Comparison of ENCODE assay signal across 8 mouse cellular contexts in the genomic region with DNA sequence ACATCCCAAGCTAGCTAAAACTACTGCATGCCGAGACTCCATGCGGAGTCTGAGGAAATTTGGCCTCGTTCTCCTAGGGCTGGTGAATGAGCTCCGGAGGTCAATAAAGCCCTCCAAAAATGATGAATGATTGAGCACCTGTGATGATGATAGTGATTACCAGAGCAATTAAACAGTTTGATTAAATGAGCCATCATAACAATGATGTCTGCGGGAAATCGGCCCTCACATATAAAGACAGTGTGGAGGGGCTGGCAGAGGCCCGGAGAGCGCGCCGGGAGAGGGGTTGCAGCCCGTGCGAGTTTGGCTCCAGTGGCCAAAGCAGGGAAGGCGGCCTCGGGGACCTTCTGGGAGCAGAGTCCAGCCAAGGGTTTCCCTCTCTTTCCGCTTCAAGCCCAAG. TPM values are rescaled to one million over a fixed set of nuclear protein-coding genes. Genes with fewer than 3 reads are reported as not detected.
A peak's percentile ranks its signal among the peaks of the same experiment; 100 is the strongest.
DNase-seq lines count a peak whose midpoint lies in the region; ATAC-seq and TF ChIP-seq lines count a peak whose summit lies in the region.

No protein-coding gene starts in this region.

- H3K9me3 ChIP-seq in embryonic facial prominence, embryonic 10.5 days = no peaks in the 10 kb centered on the region
- no peaks in the 10 kb centered on the region for H3K9me3 ChIP-seq in hindbrain, postnatal 0 days (ENCODE audit: low read length)

- DNase-seq in gastrocnemius, adult 2 months = peak; percentile 17
- no peak for DNase-seq in gastrocnemius, postnatal 36 days
- peak; percentile 68 for DNase-seq in embryonic facial prominence, embryonic 10.5 days (ENCODE audit: low spot score)
- DNase-seq in hindbrain, postnatal 0 days (ENCODE audit: low spot score) = peak; percentile 31
- DNase-seq in mesoderm, embryonic 11.5 days (ENCODE audit: low read depth, low spot score) = peak; percentile 58
- DNase-seq in thymus, adult 2 months = no peak
- no peak for DNase-seq in frontal cortex, adult 2 months (ENCODE audit: extremely low spot score in 1 of 2, low spot score in 1 of 2)
- no peak for DNase-seq in thymus, postnatal 4 days

- peak overlapping the region; percentile 56 for H3K9ac ChIP-seq in hindbrain, postnatal 0 days (replicated peaks; ENCODE audit: low read length)

- peak overlapping the region; percentile 43 for H3K4me3 ChIP-seq in gastrocnemius, adult 2 months
- H3K4me3 ChIP-seq in embryonic facial prominence, embryonic 10.5 days = peak overlapping the region; percentile 89
- peak overlapping the region; percentile 51 for H3K4me3 ChIP-seq in hindbrain, postnatal 0 days (ENCODE audit: low read length)
- H3K4me3 ChIP-seq in thymus, adult 2 months (ENCODE audit: control insufficient read depth, insufficient read depth, low read length) = no peak overlapping the region

- under 1% methylated on average over 15 of the region's 15 CpGs for WGBS in embryonic facial prominence, embryonic 10.5 days
- WGBS in hindbrain, postnatal 0 days = 3% methylated on average over 15 of the region's 15 CpGs
- WGBS in thymus, adult 2 months = 17% methylated on average over 15 of the region's 15 CpGs

- TF ChIP-seq CTCF in gastrocnemius, adult 2 months (IDR thresholded peaks at IDR 0.05) = no peak
- no peak for TF ChIP-seq CTCF in hindbrain, postnatal 0 days (IDR thresholded peaks at IDR 0.05; ENCODE audit: low read depth)
- no peak for TF ChIP-seq CTCF in thymus, adult 2 months (IDR thresholded peaks at IDR 0.05; ENCODE audit: borderline replicate concordance, control insufficient read depth, extremely low read depth, insufficient read depth, low read length, poor library complexity)

- no peaks in the 10 kb centered on the region for H3K36me3 ChIP-seq in embryonic facial prominence, embryonic 10.5 days (replicated peaks)
- no peaks in the 10 kb centered on the region for H3K36me3 ChIP-seq in hindbrain, postnatal 0 days (ENCODE audit: insufficient read depth, low read length)
- H3K36me3 ChIP-seq in thymus, adult 2 months (ENCODE audit: control insufficient read depth, insufficient read depth, low read length) = no peaks in the 10 kb centered on the region

- intact Hi-C loops in gastrocnemius, adult 2 months (cut with DNase I) = no loop called here
- intact Hi-C loops in gastrocnemius, postnatal 36 days (cut with DNase I) = loop anchor here (5.0 kb wide), 1 partner anchor 210 kb away; no protein-coding TSS in a partner anchor

- TF ChIP-seq POLR2A in thymus, adult 2 months (IDR thresholded peaks at IDR 0.05; ENCODE audit: control insufficient read depth, extremely low read depth, insufficient read depth, low read length, poor library complexity) = no peak

- H3K27ac ChIP-seq in gastrocnemius, adult 2 months = no peak overlapping the region
- H3K27ac ChIP-seq in embryonic facial prominence, embryonic 10.5 days (replicated peaks) = peak overlapping the region; percentile 95
- peak overlapping the region; percentile 73 for H3K27ac ChIP-seq in hindbrain, postnatal 0 days
- no peak overlapping the region for H3K27ac ChIP-seq in thymus, adult 2 months (ENCODE audit: control insufficient read depth, insufficient read depth, low read length)

- H3K4me2 ChIP-seq in hindbrain, postnatal 0 days (ENCODE audit: low read depth, low read length) = peak overlapping the region; percentile 72

- ATAC-seq in hindbrain, postnatal 0 days = no peak

- H3K4me1 ChIP-seq in embryonic facial prominence, embryonic 10.5 days = peaks cover 42% of the 10 kb centered on the region
- no peaks in the 10 kb centered on the region for H3K4me1 ChIP-seq in hindbrain, postnatal 0 days (ENCODE audit: insufficient read depth, low read length)
- H3K4me1 ChIP-seq in thymus, adult 2 months (replicated peaks; ENCODE audit: control insufficient read depth, insufficient read depth, low read length) = no peaks in the 10 kb centered on the region

- H3K27me3 ChIP-seq in embryonic facial prominence, embryonic 10.5 days (replicated peaks; ENCODE audit: low read depth, poor library complexity, severe bottlenecking) = peaks cover 54% of the 10 kb centered on the region
- H3K27me3 ChIP-seq in hindbrain, postnatal 0 days (ENCODE audit: insufficient read depth, low read length) = peaks cover 21% of the 10 kb centered on the region
- H3K27me3 ChIP-seq in thymus, adult 2 months (ENCODE audit: control insufficient read depth, insufficient read depth, low read length) = peaks cover 18% of the 10 kb centered on the region; the same call in 1 of the 2 replicates

RNA-seq across cellular contexts. Expression of a gene that starts 2.1 kb away (rescaled TPM):
- total RNA-seq in gastrocnemius, adult 2 months (2021) = 1 to 10 TPM in 1 of 2 experiments, under 1 TPM in 1; 0.84 to 1.3 TPM
- total RNA-seq in gastrocnemius, postnatal 36 days (2021) = under 1 TPM; 0.86 to 0.97 TPM
- 67.0 and 71.9 TPM in 2 replicates for polyA plus RNA-seq in embryonic facial prominence, embryonic 10.5 days (2016; fragmentation: Nextera tagmentation; extraction: Ambion mirVana)
- total RNA-seq in hindbrain, postnatal 0 days (2014; rRNA removed) = 132 and 133 TPM in 2 replicates
- polyA plus RNA-seq in hindbrain, postnatal 0 days (2015; fragmentation: Nextera tagmentation; extraction: Ambion mirVana) = 94.4 and 105 TPM in 2 replicates
- polyA plus RNA-seq in thymus, adult 2 months (2012; rRNA removed) = 8.8 and 10.5 TPM in 2 replicates
- polyA plus RNA-seq in frontal cortex, adult 2 months (2012; rRNA removed) = 372 and 452 TPM in 2 replicates

Comparison
In these comparisons a context has a peak if more than half of its experiments do, and no peak if none do; other contexts are left out.
1. DNase-seq: peak in gastrocnemius, adult 2 months (single experiment), embryonic facial prominence, embryonic 10.5 days (single experiment), hindbrain, postnatal 0 days (single experiment) and mesoderm, embryonic 11.5 days (single experiment); none in gastrocnemius, postnatal 36 days (0 of 2), thymus, adult 2 months (single experiment), frontal cortex, adult 2 months (0 of 2) and thymus, postnatal 4 days (single experiment).
2. H3K27ac ChIP-seq: peak in embryonic facial prominence, embryonic 10.5 days (single experiment) and hindbrain, postnatal 0 days (single experiment); none in gastrocnemius, adult 2 months (single experiment) and thymus, adult 2 months (single experiment).